Mouse (Mus musculus) CH12F3 (cell line): ENCODE data around the gene Sema4c.

ENCODE experiments used
- in situ Hi-C: fragments of 300-500 bp; cut with MboI; formaldehyde crosslinking; loops from 2 replicates; pipeline ENCODE4 v1.14.3; 2020; ENCODE audit warnings: low sequenced_read_pairs

The Sema4c gene

DNA sequence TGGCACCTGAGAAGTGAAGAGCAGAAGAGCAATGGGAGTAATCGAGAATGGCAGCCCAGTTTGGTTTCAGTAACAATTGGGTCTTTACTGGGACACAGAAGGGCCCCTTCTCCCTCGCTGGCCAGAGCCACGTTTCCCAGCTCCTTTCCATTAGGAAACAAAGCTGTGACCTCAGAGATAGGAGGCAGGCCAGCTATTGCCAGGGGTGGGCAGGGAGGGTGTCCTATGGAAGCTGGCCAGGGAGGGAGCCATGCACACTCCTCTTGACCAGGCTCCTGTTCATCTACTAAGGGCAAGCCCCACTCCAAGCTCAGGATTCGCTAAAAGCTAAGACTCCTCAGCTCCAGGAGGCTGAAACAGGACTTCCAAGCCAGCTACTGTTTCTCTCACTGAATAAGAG is 1.1 kb upstream of the Sema4c start:
- in situ Hi-C loops = loop anchor here (10.0 kb wide), 1 partner anchor 76 kb away; no protein-coding TSS in a partner anchor

DNA sequence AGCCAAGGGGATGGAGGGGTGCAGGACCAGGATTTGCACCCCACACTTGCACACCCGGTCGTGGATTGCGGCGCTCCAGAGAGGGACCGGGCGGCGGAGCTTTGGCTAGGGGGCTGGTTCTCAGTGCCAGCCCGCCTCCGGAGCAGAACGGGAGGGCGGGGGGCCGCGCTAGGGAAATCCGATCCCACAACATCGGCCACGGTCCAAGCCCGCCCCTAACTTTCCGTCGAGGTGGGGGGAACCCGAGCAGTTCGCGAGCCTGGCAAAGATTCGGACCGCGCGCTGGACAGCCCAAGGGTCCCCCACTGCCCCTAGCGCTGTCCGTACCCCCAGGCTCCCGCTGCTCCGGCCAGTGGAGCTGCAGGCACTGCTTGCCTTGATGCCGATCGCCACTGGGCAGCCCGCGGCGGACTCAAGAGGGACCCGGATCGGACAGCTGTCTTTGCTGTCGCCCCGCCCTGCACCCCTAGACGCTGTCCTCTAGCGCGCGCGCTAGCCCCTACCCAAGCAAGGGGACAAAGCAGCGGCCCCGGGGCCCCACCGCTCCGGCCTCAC is 615 bp downstream of the Sema4c start:
- in situ Hi-C loops = loop anchor here (10.0 kb wide), 1 partner anchor 77 kb away; no protein-coding TSS in a partner anchor

DNA sequence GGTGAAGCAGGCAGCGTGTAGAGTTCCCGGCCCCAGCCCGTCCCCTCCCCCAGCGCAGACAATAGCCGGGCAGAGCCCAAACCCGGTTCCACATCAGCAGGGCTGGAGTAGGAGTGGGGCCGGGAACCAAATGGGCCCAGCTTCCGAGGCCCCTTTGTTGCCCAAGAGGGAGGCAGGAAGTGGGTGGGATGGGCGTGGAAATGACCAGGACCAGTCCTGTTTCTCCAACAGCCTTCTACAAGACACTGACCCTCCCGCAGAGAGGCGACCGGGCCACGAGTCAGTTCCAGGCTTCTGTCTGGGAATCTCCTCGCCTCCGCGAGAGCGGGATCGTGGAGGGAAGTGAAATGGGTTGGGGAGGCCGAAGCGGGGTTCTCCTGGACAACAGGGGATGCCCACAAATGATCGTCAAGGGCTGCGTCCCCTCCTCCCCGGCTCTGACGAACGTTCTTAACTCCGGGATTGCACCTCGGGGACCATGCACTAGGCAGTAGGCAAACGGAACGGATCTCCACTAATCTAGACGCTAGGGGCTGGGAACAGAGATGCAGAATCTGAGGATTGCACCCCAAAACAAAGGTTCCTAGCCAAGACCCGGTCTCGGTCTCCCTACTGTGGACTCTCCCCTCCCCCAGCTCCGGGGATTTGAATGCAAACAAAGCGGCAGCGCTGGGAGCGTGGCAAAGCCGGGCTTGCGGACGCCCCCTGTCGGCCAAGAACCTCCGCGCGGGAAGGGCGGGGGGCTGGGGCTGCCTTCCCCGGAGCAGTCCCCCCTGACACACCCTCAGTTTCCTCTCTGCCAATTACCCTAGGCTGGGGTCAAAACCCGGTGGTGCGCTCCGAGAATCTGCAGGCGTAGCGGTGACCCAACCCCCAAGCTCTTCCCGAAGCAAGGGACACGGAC is 1.3 kb downstream of the Sema4c start:
- in situ Hi-C loops = loop anchor here (10.0 kb wide), 1 partner anchor 78 kb away; no protein-coding TSS in a partner anchor

DNA sequence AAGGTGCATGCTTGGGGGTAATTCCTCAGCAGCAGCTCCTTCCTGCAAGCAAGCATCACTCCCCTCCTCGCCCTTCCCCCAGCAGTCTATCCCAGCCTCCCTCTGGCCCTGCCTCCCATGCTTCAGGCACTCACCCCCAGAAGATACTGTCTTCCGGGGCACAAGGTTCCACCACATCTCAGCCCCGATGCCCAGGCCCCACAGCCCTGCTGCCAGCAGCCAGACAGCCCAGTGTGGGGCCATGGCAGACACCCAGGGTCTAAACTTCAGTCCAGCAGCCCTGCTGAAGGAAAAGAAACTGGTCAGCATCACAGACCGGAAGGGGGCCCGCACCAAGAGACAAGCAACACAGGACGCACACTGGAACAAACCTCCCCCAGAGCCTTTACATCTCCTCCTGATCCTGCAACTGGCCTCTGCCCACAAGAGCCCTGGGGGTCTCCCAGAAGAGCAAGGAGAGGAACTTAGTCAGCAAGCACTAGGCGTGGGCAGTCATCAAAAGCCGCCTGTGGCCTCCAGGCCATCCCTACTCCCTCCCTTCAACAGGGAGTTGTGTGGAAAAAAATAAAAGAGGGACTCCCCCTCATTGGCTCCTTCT is 2.3 kb downstream of the Sema4c start:
- in situ Hi-C loops = loop anchor here (10.0 kb wide), 1 partner anchor 79 kb away; no protein-coding TSS in a partner anchor

DNA sequence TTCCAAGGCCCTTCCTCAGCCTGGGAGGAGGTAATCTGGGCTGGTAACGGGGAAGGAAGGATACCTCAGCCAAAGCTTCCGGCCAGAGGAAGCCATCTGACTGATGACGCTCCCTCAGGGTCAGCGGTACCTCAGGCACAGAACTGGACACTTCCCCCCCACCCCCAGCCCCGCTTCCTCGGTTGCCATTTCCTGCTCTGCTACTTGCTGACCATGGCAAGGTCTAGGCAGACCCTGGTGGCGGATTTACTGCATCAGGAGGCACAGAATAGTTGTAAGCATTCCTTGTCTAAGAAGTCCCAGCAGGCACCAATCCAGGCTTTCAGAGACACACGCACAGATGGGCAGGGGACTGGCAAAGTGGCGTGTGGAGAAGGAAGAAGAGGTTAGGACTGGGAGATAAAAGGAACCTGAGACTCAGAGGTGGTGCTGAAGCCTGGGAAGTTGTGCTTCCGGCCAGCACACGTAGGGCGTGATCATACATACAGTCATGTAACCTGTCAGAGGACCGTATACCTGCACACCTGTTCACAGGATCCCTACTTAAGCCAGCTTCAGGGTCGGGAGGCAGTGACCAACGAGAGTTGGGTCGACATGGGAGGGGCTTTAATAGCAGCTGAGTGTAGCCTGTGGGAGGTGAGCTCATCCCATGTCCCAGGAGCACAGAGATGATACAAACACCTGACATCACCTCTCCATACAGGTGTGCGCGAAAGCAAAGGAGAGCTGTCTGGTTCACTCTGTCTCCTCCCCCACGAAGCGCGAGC is 3.3 kb downstream of the Sema4c start:
- in situ Hi-C loops = loop anchor here (10.0 kb wide), 1 partner anchor 80 kb away; no protein-coding TSS in a partner anchor

DNA sequence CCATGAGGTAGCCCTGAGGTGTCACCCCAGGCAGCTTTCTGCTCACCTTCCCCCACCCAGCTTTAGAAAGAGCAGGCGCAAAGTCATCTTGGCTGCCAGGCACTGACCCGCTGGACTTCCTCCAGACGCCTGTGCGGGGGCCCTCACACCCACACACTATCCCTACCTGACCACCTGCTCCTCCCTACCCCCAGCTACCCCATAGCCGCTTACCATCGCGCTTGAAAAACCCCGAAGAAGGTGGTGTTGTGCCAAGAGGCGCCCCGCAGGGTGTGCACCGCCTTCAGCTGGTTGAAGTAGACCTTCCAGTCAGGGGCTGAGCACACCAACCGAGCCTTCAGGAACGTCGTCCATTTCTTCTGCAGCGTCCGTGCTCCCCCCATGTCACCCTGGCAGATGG is 5.6 kb downstream of the Sema4c start:
- in situ Hi-C loops = loop anchor here (10.0 kb wide), 1 partner anchor 82 kb away; no protein-coding TSS in a partner anchor

DNA sequence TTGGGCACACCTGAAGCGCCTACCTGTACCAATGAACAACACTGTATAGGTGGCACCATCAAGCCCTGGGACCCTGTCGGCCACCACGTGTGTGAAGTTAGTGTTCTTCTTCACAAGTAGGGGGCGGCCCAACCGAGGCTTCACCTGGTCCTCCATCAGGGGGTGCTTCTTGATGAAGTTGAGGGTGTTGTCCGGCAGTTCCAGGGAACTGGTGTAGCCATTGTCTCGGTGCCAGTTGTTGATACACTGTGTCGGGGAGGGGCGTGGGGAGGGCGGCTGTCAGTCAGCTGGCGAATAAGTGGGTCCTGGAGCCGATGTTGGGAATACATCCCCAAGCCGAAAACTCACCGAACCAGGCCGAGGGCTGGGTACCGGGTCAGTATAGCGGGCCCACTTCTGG is 6.2 kb downstream of the Sema4c start:
- in situ Hi-C loops = loop anchor here (10.0 kb wide), 1 partner anchor 83 kb away; no protein-coding TSS in a partner anchor

DNA sequence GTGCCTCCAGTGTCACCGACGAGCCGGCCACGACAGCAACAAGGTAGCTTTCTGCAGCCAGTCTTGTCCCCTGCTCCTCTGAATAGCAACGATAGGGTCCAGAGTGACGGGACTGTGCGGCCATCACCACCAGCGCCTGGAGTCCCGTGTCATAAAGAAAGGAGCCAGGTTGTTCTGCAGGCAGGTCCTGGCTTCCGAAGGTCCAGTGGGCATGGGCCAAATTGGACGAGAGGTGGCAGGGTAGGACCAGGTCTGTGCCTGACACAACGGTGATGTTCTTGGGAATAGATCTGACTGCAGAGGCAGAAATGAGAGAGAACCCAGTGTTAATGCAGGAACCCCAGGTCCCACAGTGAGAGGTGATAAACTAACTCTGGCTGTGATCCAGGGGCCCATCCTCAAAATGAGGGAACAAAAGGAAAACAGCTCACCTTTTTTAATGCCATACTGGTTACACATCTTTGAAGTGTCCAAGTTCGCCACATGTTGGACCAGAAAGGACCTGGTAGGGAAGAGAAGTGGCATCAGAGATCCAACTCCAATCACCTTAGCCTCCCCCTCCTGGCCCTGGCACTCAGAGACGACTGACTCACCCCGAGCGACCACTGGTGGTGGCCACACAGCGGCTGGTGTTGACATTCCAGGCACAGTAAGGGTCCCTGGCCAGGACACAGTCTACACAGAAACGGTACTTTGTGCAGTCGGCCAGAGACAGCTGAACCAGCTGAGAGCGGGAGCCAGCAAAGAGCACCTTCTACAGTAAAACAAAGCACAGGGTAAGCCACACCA is 7.9 kb downstream of the Sema4c start:
- in situ Hi-C loops = loop anchor here (10.0 kb wide), 1 partner anchor 85 kb away; no protein-coding TSS in a partner anchor

DNA sequence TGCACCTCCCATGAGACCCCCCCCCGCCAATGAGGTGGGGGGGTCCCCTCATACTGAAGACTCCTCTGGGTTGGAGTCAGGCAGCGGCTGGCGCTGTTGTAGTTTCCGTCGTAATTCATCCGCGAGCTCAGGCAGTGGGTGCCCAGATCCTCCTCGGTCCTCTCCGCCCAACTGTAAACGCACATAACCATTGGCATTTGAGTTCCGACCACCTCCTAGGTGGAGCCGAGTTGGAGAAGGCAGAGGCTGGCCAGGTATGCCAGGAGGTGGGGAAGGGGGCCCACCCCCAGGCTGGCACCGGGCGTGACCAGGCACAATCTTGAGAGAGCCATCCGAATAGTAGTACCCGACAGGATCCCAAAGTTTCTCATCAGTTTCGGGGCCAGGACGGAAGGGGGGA is 8.7 kb downstream of the Sema4c start:
- in situ Hi-C loops = no loop called here

DNA sequence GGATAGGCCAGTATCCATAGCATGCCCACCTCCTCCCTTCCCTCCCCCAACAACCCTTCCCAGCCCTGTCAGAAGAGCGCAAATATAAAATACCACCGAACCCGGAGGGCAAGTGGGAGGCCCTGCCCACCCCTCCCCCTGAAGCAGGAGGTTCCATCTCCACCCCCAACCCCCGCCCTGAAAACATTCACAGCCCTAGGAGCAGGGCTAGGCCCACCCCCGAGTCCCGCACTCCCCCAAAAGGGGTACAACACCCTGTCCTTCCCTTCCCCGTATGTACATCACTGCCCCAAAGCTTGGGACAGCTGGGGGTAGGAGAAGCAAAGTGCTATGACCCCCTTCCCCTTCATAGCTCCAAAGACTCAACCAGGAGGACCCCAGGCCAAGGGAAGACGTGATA is 9.4 kb downstream of the Sema4c start:
- in situ Hi-C loops = no loop called here

DNA sequence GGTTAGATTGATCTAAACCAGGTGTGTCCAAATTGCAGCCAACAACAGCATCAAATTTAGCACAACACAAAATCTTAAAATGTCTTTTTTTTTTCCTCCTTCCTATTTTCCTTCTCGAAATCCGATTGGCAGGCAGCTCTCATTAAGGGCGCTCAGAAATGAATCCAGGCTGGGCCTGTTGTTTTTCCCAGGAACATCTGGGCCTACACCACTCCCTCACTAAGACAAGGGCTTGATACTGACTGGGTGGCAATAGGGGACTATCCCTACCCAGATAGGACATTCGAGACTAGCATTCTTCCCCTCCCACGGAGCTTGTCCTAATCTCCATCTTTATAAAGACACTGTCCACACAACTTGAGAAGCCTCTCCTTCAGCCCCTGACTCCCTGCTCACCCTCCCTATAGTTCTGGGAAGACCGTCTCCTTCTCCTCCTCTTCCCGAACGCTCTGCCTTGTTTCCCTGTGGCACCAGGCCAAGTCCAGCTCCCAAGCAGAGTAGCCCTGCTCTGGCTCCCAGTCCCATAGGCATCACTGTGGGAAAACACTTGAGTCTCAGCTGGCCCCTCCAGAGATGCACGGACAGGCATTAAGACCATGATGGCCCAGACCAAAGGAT is 10.1 kb downstream of the Sema4c start:
- in situ Hi-C loops = no loop called here

DNA sequence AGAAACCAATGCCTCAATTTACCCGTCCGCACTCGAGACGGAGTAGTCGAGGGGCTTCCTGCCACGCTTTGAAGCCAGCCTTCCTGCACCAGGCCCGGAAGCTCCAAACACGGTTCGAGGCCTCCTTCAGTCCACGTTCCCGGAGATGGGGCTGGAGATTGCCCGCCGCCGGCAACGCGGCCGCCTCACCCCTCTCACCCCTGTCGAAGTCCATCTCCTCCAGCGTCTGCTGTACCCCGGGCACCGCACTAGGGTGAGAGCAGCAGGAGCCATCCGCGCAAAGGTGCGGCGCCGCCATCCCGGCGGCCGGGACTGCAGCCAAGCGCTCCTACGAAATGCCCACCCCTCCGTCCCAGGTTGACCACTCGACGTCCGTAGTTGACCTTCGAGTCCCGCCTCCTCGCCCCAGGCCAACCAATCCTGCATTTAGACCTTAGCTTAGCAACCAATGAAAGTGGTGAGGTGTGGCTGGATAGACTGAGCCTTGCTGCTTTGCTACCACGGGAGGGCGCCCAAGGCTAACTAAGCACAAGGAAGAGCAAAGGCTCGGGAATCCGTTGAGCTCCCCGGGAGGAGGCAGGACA is 11.2 kb downstream of the Sema4c start, which contains the start of gene Ankrd39:
Ankrd39 (minus strand) TSS at position 558 of the 584 bp plus-strand sequence.
- in situ Hi-C loops = no loop called here

DNA sequence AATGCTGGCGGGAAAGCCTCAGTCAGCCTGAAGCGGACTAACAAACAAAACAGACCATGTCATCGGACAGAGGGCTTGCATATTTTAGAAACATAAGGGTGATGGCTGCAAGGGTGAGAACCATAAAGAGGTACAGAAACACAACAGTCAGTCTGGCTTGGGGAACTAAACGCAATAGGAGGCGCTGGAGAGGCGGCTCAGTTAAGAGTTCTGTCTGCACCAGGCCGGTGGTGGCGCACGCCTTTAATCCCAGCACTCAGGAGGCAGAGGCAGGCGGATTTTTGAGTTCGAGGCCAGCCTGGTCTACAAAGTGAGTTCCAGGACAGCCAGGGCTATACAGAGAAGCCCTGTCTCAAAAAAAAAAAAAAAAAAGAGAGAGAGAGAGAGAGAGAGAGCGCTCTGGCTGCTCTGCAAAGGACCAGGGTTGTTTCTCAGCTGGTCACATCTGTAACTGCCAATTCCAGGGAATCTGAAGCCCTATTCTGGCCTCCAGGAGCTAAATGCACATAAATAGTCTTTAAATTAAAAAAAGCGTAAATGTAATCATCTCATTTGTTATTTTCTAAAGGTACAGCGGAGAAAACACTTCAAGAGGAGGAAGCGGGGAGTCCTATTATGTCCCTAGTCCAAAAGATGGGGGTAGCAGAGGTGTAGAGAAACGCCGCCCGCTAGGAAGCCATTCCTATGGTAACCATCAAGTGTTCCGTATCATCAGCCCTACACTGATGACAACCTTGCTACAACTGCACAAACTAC is 12.1 kb downstream of the Sema4c start:
- in situ Hi-C loops = no loop called here

DNA sequence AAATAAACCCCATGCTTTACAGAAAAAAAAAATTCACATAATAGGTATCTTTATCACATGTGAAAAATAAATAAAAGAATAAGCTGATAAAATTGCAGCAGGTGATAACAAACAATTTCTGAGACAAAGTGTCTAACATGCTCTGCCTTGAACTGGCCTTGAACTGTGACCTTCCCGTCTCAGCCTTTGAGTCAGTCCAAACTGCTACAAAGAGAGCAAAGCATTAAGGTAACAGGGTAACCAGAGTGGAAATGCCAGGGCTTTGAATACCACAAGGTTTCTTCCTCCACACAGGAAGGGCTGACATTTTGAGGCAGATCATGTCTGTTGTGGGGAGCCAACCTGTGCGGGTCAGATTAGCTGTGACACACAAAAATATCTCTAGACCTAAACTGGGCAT is 12.8 kb downstream of the Sema4c start:
- in situ Hi-C loops = no loop called here

DNA sequence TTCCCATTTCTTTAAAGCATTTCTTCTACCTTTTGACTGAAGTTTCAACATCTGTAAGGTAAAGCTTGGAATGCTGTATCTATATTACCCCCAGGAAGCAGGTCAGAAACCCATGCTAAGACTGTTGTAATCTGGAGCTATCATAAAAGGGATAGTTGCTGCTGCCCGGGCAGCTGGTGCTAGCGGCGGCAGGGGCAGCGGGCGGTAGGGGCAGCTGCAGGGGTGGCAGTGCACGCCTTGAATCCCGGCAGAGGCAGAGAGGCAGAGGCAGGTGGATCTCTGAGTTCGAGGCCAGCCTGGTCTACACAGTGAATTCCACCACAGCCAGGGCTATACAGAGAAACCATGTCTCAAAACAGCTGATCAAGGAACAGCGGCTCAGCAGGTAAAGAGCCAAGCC is 15.2 kb downstream of the Sema4c start:
- in situ Hi-C loops = no loop called here

DNA sequence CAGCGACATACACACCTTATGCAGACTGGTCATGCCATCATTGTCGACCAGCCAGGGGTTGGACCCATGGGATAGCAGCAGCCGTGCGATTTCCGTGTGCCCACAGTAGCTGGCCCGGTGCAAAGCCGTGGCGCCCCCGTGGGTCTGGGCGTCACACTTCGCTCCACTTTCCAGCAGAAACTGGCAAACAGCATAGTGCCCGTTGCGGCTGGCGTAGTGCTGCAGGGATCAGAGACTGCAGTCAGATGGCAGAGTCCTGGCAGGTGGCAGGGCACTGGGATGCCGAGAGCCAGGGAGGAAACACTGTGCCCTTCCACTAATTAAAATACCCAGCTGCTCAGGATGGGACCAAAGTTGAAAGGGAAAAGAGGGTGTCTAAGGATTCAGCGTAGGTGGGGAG is 16.3 kb downstream of the Sema4c start:
- in situ Hi-C loops = no loop called here

DNA sequence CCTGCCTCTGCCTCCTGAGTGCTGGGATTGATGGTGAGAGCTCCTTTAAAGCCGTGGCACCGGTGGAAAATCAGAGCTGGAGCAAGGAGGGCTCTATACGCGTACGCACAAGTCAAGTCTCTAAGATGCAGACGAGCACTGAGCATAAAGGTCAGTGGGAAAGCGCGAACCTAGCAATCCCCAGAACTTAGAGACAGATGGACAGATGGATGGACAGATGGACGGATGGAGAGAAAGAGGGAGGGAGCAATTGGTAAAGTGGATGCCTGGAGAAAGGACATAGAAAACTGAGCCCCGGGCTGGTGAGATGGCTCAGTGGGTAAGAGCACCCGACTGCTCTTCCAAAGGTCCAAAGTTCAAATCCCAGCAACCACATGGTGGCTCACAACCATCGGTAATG is 17.3 kb downstream of the Sema4c start:
- in situ Hi-C loops = no loop called here

DNA sequence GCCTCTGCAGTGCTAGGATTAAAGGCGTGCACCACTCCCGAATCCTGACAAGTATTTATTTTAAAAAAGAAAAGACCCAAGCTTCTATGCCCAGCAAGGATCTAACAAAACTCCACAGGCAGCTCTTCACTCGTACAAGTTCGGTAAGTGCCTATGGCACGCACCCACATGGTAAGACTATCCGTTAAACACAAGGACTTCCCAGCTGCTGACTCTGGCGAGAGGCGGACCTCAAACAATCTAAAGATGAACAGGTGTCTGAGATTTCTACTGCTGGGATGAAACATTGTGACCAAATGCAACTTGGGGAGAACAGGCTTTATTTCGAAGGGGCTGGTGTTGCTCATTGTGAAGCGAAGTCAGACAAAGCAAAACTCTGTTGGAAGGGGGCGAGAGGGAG is 18.0 kb downstream of the Sema4c start:
- in situ Hi-C loops = no loop called here
